Mouse (Mus musculus) heart, embryonic 16.5 days (tissue): Measurements from ENCODE around the gene Gm47791. TPM values are rescaled to one million over a fixed set of nuclear protein-coding genes. Genes with fewer than 3 reads are reported as not detected.

ENCODE experiments used
- ATAC-seq: fragments of 200-750 bp; cut with Nextera tagmentation; replicated peaks from 2 replicates; pipeline ENCODE4 v1.8.0; 2017; ENCODE audit warnings: moderate number of reproducible peaks; ENCODE audit not compliant: insufficient read depth, low FRiP score; ENCODE audit errors: extremely low read depth
- H3K27ac ChIP-seq: fragments of 300-500 bp; sonication (generic); 2 replicates; pipeline ENCODE4 v1.5.1; 2014; ENCODE audit warnings: mild to moderate bottlenecking, low read length, control low read depth, moderate library complexity
- H3K27me3 ChIP-seq: fragments of 300-500 bp; sonication (generic); 2 replicates; pipeline ENCODE4 v1.6.1; 2014; ENCODE audit warnings: low read length, mixed read lengths; ENCODE audit not compliant: control insufficient read depth, insufficient read depth
- H3K36me3 ChIP-seq: fragments of 300-500 bp; sonication (generic); 2 replicates; pipeline ENCODE4 v1.6.1; 2014; ENCODE audit not compliant: control insufficient read depth, insufficient read depth
- H3K4me1 ChIP-seq: fragments of 300-500 bp; sonication (generic); 2 replicates; pipeline ENCODE4 v1.6.1; 2014; ENCODE audit warnings: low read length, mixed read lengths; ENCODE audit not compliant: control insufficient read depth, insufficient read depth
- H3K4me2 ChIP-seq: fragments of 300-500 bp; sonication (generic); 2 replicates; pipeline ENCODE4 v1.6.1; 2014; ENCODE audit warnings: low read depth, mild to moderate bottlenecking, control low read depth, low read length
- H3K4me3 ChIP-seq: fragments of 300-500 bp; sonication (generic); 2 replicates; pipeline ENCODE4 v1.5.1; 2014; ENCODE audit warnings: mild to moderate bottlenecking, control low read depth, low read length
- H3K9ac ChIP-seq: fragments of 300-500 bp; sonication (generic); 2 replicates; pipeline ENCODE4 v1.6.1; 2014; ENCODE audit warnings: low read length, control low read depth
- H3K9me3 ChIP-seq: fragments of 300-500 bp; sonication (generic); replicated peaks from 2 replicates; pipeline ENCODE4 v1.6.1; 2016; ENCODE audit warnings: low read length; ENCODE audit not compliant: control insufficient read depth
- WGBS: fragments of 180-500 bp; shearing (Covaris S2); extraction: QIAGEN DNeasy Blood & Tissue Kit; methylation state at CpG from one replicate; pipeline ENCODE4 v1.1.7; 2014; 5-methylcytosine and 5-hydroxymethylcytosine counted together
- polyA plus RNA-seq: library from polyadenylated mRNA; unstranded; fragments of >200 nt; fragmentation: Nextera tagmentation; extraction: Ambion mirVana; gene quantifications from 2 replicates; pipeline ENCODE4 v1.2.1, GENCODE M21; 2015

The Gm47791 gene
- polyA plus RNA-seq, 1 experiment from 2014 or later: not detected

DNA sequence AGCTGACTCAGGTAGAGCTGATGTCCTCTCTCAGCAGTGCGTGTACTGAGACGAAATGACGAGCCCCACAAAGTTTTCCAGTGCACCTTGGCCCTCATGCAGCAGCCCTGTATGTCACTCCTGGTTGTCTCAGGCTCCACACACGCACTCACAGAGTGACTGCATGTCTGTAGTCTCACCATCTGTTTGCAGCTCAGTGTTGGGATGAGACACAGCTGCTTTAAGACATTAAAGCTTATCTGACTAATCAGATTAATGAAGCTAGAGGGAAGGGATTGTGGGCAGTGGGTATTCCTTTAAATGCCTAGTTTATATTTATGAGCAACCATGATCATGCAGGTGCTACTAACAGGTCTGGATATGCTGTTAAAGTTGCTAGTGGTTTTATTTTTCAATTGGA, 24.6 kb downstream of the Gm47791 start:
- H3K36me3 ChIP-seq: peaks cover 24% of the 10 kb centered on the region
- no peak overlapping the region for H3K27ac ChIP-seq
- 83% methylated on average over 4 of the region's 4 CpGs for WGBS
- no peak for ATAC-seq
- no peaks in the 10 kb centered on the region for H3K4me1 ChIP-seq
- no peak overlapping the region for H3K9ac ChIP-seq
- no peaks in the 10 kb centered on the region for H3K9me3 ChIP-seq
- no peaks in the 10 kb centered on the region for H3K27me3 ChIP-seq
- no peak overlapping the region for H3K4me3 ChIP-seq
- no peak overlapping the region for H3K4me2 ChIP-seq

DNA sequence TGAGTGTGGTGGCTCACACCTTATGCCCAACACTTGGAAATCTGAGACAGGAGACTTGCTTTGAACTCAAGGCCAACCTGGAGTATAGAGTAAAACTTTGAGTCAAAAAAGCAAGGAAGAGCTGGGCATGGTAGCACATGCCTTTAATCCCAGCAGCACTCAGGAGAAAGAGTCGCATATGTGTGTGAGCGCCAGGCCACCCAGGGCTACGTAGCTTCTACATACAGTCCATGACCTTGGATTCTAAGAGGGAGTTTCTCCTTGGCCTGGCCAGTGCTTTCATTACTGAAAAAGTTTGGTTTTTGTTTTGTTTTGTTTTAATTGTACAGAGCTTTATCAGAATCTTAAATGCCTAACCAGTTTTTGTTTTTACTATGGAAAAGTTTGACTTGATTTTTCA, 27.1 kb downstream of the Gm47791 start:
- H3K27ac ChIP-seq: no peak overlapping the region
- peaks cover 23% of the 10 kb centered on the region for H3K36me3 ChIP-seq
- H3K27me3 ChIP-seq: no peaks in the 10 kb centered on the region
- 84% methylated on average over 3 of the region's 3 CpGs for WGBS
- no peaks in the 10 kb centered on the region for H3K9me3 ChIP-seq
- ATAC-seq: no peak
- H3K4me3 ChIP-seq: no peak overlapping the region
- no peaks in the 10 kb centered on the region for H3K4me1 ChIP-seq
- no peak overlapping the region for H3K9ac ChIP-seq
- no peak overlapping the region for H3K4me2 ChIP-seq

DNA sequence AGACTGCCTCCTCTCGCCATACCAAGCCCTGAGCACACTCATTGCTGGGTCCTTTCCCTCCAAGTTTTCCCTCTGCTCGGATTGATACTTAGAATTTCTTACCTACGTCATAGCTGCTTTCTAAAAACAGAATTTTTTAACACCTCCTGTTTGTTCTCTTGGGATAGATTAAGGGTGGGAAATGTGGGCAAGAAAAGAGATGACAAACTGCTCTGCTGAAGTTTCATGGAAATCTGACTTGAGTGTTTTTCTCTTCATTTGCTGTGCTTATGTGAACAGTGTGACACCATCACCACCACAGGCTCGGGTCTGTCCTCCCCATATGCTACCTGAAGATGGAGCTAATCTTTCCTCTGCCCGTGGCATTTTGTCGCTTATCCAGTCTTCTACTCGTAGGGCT, 29.5 kb downstream of the Gm47791 start:
- WGBS: 78% methylated on average over 7 of the region's 7 CpGs
- Histone ChIP-seq H3K9me3 (no peaks in the 10 kb centered on the region), H3K9ac (no peak overlapping the region), H3K27me3 (no peaks in the 10 kb centered on the region), H3K4me3 (no peak overlapping the region), H3K4me2 (no peak overlapping the region), H3K36me3 (peaks cover 27% of the 10 kb centered on the region), H3K27ac (no peak overlapping the region), H3K4me1 (no peaks in the 10 kb centered on the region)
- no peak for ATAC-seq

- H3K36me3 ChIP-seq: peaks cover 42% of the 10 kb centered on the region
- no peak for ATAC-seq
- 85% methylated on average over 1 of the region's 1 CpGs for WGBS
These were observed 33.0 kb downstream of the Gm47791 start for GRCm38 (mm10) chr1:82738066-82738465.

DNA sequence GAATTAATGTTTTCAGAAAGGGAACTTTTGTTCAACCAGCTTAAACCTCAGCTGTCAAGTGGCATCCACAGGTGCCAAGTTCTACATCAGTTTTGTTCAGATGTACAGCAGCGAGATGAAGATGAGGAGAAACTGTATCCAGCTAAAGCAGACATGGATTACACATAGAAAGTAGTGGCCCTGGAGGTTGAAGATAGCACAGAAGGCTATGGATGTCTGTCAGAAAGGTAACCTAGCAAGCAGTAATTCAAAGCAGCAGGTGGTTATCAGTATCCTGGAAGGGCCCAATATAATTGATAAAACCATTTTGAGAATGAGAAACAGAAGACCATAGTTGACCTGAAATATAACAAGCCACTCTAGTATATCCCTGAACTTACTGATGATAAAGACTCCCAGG, 37.7 kb downstream of the Gm47791 start:
- no peak overlapping the region for H3K27ac ChIP-seq
- no peak overlapping the region for H3K4me3 ChIP-seq
- 89% methylated on average over 1 of the region's 1 CpGs for WGBS
- H3K4me2 ChIP-seq: no peak overlapping the region
- ATAC-seq: no peak
- no peak overlapping the region for H3K9ac ChIP-seq
- no peaks in the 10 kb centered on the region for H3K9me3 ChIP-seq
- no peaks in the 10 kb centered on the region for H3K4me1 ChIP-seq
- peaks cover 61% of the 10 kb centered on the region for H3K36me3 ChIP-seq
- no peaks in the 10 kb centered on the region for H3K27me3 ChIP-seq

More at GRCm38 (mm10) chr1:82738066-82738465, 33.0 kb downstream of the Gm47791 start:
- Histone ChIP-seq H3K27me3 (no peaks in the 10 kb centered on the region), H3K4me2 (no peak overlapping the region), H3K27ac (no peak overlapping the region), H3K9me3 (no peaks in the 10 kb centered on the region), H3K9ac (no peak overlapping the region), H3K4me1 (no peaks in the 10 kb centered on the region), H3K4me3 (no peak overlapping the region)

- H3K4me1 ChIP-seq: peaks cover 9% of the 10 kb centered on the region
- H3K4me2 ChIP-seq: no peak overlapping the region; the same call in 1 of the 2 replicates
- H3K27ac ChIP-seq: no peak overlapping the region
- H3K36me3 ChIP-seq: peaks cover 22% of the 10 kb centered on the region
- H3K9me3 ChIP-seq: no peaks in the 10 kb centered on the region
- no peak overlapping the region for H3K9ac ChIP-seq
- H3K27me3 ChIP-seq: peaks cover 4% of the 10 kb centered on the region; the same call in 1 of the 2 replicates
- no peak for ATAC-seq
- WGBS: 86% methylated on average over 5 of the region's 5 CpGs
- H3K4me3 ChIP-seq: no peak overlapping the region
These were observed 44.6 kb downstream of the Gm47791 start for GRCm38 (mm10) chr1:82726482-82726881.

DNA sequence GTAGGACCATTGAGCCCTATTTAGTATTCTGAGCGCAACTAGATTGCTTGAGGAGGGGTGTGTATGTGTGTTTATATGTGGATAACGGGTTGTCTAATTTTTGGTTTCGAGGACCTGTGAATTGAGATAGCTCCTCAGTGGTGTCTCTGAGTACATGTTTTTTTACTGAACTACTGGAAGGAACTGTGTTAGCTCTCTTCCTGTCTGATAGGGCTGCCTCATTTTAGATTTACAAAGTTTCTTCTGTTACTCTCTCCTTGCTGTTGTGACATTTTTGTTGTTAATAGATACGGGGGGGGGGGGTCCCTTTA, 45.2 kb downstream of the Gm47791 start:
- Histone ChIP-seq H3K4me1 (peaks cover 9% of the 10 kb centered on the region), H3K36me3 (peaks cover 17% of the 10 kb centered on the region), H3K27ac (no peak overlapping the region), H3K4me3 (peak overlapping the region; percentile 87), H3K9me3 (no peaks in the 10 kb centered on the region), H3K4me2 (peak overlapping the region; percentile 97), H3K27me3 (peaks cover 4% of the 10 kb centered on the region; the same call in 1 of the 2 replicates), H3K9ac (peak overlapping the region; percentile 96)
- WGBS: 33% methylated on average over 4 of the region's 4 CpGs
- ATAC-seq: no peak

GRCm38 (mm10) chr1:82725026-82725874, 45.8 kb downstream of the Gm47791 start:
- peak overlapping the region; percentile 96 for H3K9ac ChIP-seq
- H3K4me1 ChIP-seq: peaks cover 9% of the 10 kb centered on the region
- H3K27me3 ChIP-seq: peaks cover 4% of the 10 kb centered on the region; the same call in 1 of the 2 replicates
- H3K36me3 ChIP-seq: peaks cover 15% of the 10 kb centered on the region
- no peaks in the 10 kb centered on the region for H3K9me3 ChIP-seq
- 2% methylated on average over 37 of the region's 37 CpGs for WGBS
- H3K4me3 ChIP-seq: peak overlapping the region; percentile 87
- peak overlapping the region; percentile 97 for H3K4me2 ChIP-seq
- ATAC-seq: peak; percentile 97
- H3K27ac ChIP-seq: peak overlapping the region; percentile 77

GRCm38 (mm10) chr1:82724339-82725025, 46.6 kb downstream of the Gm47791 start, which contains the start of gene Mff:
Gene Mff (plus strand): TSS chr1:82724890.
- peak within 1 kb of the TSS; percentile 97 for H3K4me2 ChIP-seq
- H3K36me3 ChIP-seq: peaks cover 10% of the 10 kb centered on the region
- H3K27me3 ChIP-seq: peaks cover 4% of the 10 kb centered on the region; the same call in 1 of the 2 replicates
- peak; percentile 99 for ATAC-seq
- H3K4me1 ChIP-seq: peaks cover 9% of the 10 kb centered on the region
- WGBS: 9% methylated on average over 38 of the region's 38 CpGs
- peak within 1 kb of the TSS; percentile 87 for H3K4me3 ChIP-seq
- peak within 1 kb of the TSS; percentile 77 for H3K27ac ChIP-seq
- H3K9ac ChIP-seq: peak within 1 kb of the TSS; percentile 96
- no peaks in the 10 kb centered on the region for H3K9me3 ChIP-seq
